Mouse (Mus musculus) embryo, embryonic 11 days (tissue): Measurements from ENCODE around the gene Gm4565.
"Not testable (repeated sequence)": the region's sequence is repeated elsewhere in the genome, so short reads cannot be mapped to it uniquely, and the experiment has no call there.

Source experiments
- DNase-seq: peaks from one replicate; pipeline ENCODE4 v3.0.0-alpha.2; 2015

Gene Gm4565

GRCm38 (mm10) chr7:22588027-22588426 lies at the start of gene Gm4565:
TSS of gene Gm4565 (minus strand) at chr7:22588127.
- not testable (repeated sequence) for DNase-seq

GRCm38 (mm10) chr7:22565243-22565642 lies 22.7 kb downstream of the Gm4565 start, which contains the start of gene Gm4201:
TSS of gene Gm4201 (minus strand) at chr7:22565343.
- not testable (repeated sequence) for DNase-seq

- not testable (repeated sequence) for DNase-seq
Measured at GRCm38 (mm10) chr7:22534787-22535186, 53.1 kb downstream of the Gm4565 start, which contains the start of gene Gm8677. TSS of gene Gm8677 (minus strand) at chr7:22534887.
